Mouse (Mus musculus): Measurements from ENCODE around the gene Lst1.

DNA sequence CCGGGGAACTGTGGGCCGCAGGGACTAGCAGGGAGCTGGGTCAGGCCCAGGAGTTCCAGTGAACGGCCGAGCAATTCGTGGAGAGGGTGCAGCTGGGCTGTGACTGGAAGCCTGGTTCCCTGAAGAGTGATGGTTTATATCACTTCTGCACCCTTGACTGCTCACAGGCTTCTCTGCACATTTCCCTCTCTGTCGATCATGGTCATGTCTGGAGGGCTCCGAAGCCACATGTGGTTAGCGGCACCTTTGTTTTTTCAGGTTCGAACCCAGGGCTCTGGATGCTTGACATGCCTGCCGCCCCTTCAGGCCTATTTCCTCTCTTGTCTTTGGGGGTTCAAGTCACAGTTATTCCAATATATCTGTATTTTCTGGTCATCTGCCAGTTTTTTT is 17.1 kb upstream of the Lst1 start:
- TF ChIP-seq GATA1 (IDR thresholded peaks at IDR 0.05; ENCODE audit: borderline replicate concordance, low read length) = no peak
- TF ChIP-seq FLI1 (IDR thresholded peaks at IDR 0.05; ENCODE audit: low read length) = no peak

Measured in megakaryocyte, embryonic 14.5 days (primary cell).